Mouse (Mus musculus): Measurements from ENCODE around the gene Pitpnc1. TPM values are rescaled to one million over a fixed set of nuclear protein-coding genes. Genes with fewer than 3 reads are reported as not detected.

Pitpnc1 gene
- total RNA-seq, 2 experiments from 2014 or later, result 23.2 to 24.7 TPM

DNA sequence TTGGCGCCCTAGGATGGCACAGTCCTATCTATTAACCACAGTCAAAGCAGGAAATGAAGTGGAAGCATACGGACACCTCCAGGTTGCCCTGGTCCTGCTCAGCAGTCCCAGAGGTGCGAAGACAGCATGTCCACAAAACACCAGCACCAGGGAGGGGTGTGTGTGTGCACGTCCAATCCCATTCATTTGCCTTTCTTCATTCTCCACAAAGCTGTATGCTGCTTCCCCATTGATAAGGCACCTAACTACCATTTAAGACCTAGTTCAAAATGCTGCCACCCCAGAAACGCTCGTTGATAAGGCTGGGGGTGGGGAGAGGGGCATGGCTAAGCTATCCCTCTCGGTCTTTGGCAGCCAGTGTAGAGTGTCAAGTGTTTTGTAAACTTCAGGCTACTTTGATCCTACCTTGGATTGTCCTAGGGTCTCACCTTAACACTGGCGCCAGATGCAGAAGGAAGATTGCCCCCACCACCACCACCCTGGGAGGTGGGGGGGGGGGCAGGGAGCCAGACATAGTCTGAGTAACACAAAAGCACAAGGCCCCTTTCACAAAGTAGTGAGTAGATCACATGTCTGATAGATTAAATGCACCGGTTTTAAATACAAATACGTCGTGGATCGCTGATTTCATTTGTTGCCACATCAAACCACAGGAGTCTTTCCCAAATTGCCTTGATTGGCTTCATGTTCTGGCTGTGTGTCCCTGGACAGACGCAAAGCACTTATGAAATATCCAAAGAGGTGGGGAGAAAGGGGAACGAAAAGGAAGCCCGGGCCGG lies 2.1 kb downstream of the Pitpnc1 start:
- DNase-seq (ENCODE audit: low spot score in 2 of 2), result no peak

GRCm38 (mm10) chr11:107466611-107467391 lies 3.7 kb downstream of the Pitpnc1 start:
- no peak for DNase-seq (ENCODE audit: low spot score in 2 of 2)

- no peak for DNase-seq (ENCODE audit: low spot score in 2 of 2)
Observed at GRCm38 (mm10) chr11:107465969-107466368, 4.5 kb downstream of the Pitpnc1 start.

DNA sequence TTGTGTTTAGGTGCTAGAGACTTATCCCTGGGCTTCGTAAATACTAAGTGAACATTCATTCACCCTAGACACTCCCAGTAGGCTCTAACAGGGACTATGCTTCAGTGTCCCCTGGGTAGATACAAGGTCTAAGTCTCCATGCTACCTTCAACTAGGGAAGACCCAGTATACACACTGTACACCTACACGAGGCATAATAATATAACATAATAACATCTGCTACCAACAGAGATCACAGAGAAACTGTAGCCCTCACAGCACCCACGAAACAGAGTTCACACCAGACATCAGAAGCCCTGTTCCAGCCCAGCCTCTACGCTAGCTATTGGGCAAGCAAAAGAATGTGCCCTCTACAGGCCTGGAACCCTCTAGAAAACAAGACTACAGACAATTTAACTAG lies 5.5 kb downstream of the Pitpnc1 start:
- DNase-seq (ENCODE audit: low spot score in 2 of 2), result no peak

GRCm38 (mm10) chr11:107464141-107464540 lies 6.4 kb downstream of the Pitpnc1 start:
- DNase-seq (ENCODE audit: low spot score in 2 of 2), result no peak

DNA sequence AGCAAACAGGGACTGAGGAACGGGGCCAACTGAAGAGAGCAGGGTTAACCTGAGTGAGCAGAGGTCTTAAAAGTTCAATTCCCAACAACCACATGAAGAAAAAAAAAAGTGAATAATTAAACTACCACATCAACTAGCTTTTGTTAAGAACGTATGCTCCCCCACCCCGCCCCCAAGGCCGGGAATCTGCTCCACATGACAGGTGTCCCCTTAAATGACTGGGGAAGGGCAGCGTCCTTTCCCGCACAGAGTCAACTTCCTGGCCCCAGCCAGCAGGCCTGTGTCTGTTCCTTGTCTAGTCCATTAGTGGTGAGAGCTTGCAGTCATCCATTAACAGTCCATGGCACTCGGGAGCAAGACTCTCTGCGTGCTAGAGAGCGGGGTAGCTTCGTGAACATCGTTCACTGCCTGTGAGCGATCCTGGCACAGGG lies 7.2 kb downstream of the Pitpnc1 start:
- DNase-seq (ENCODE audit: low spot score in 2 of 2), result no peak

GRCm38 (mm10) chr11:107462478-107462877 lies 8.0 kb downstream of the Pitpnc1 start:
- no peak for DNase-seq (ENCODE audit: low spot score in 2 of 2)

- no peak for DNase-seq (ENCODE audit: low spot score in 2 of 2)
Observed at GRCm38 (mm10) chr11:107459828-107460227, 10.7 kb downstream of the Pitpnc1 start.

DNA sequence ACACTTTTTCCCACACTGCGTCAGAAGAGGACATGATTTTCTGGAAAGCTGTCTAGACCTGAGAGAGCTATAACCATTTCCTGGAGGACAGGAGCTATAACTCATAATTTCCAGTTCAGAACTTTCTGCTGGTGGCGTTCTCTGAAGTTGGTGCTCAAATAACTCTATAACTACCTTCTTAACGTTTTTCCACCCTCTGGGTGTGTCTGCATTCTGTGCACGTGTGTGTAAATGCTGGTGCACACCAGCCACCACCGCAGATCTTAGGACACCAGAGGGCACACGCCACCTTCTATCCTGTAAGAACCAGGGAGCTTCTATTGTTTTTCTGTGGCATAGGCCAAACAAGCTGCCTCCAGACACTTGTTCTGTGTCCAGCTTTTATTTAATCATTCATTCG lies 11.5 kb downstream of the Pitpnc1 start:
- no peak for DNase-seq (ENCODE audit: low spot score in 2 of 2)

- DNase-seq (ENCODE audit: low spot score in 2 of 2), result no peak
Observed at GRCm38 (mm10) chr11:107458286-107458685, 12.2 kb downstream of the Pitpnc1 start.

DNA sequence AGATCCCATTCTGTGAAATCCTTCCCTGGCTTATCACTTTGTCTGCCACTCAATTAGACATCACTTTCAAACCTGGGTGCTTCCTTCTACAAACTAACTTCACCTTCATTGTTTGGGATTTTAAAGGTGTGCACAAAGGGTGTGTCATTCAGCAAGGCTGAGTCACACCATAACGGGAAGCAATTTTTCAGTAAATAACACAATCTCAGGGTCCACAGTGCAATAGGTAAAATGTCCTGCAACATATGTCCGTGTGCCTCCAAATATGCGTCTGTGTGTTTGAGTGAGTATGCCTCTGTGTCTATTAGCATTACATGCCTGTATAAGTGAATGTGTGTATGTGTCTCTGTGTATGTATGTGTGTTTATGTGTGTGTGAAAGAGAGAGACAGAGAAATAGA lies 13.2 kb downstream of the Pitpnc1 start:
- no peak for DNase-seq (ENCODE audit: low spot score in 2 of 2)

GRCm38 (mm10) chr11:107454546-107455462 lies 15.7 kb downstream of the Pitpnc1 start:
- no peak for DNase-seq (ENCODE audit: low spot score in 2 of 2)

- no peak for DNase-seq (ENCODE audit: low spot score in 2 of 2)
Observed at GRCm38 (mm10) chr11:107452053-107452452, 18.4 kb downstream of the Pitpnc1 start.

- DNase-seq (ENCODE audit: low spot score in 2 of 2), result no peak
Observed at GRCm38 (mm10) chr11:107451106-107451505, 19.4 kb downstream of the Pitpnc1 start.

- no peak for DNase-seq (ENCODE audit: low spot score in 2 of 2)
Observed at GRCm38 (mm10) chr11:107450097-107450496, 20.4 kb downstream of the Pitpnc1 start.

DNA sequence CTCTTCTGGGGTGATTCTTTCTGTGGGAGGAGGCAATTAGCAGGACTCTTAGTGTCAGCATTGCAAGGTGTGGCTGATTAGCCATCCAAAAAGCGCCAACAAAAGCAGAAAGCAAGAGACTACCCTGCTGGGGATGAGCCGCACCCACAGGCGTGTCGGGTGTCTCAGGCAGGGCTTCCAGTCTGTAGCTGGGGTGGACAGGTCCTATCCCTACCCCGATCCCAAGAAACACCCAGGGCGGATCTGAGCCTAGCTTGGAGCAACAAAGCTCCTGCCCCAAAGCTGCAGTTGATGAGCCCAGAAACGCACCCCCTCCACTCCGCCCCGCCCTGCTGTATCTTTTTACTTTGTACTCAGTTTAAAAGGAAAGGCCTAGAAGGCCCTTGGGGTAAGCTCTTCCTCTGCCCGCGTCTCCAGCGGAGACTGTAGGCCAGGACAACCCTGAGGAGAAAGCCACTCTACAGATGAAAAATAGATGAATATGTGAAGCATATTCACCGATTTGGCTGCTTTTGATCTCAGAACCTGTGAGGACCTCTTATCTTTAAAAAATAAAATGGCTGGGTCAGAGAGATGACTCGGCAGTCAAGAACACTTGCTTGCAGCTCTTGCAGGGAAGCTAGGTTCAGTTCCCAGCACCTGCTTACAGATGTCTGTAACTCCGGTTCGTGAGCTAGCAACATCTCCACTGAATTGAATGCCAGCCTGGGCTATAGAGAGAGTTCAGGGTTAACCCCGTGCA lies 21.2 kb downstream of the Pitpnc1 start:
- DNase-seq (ENCODE audit: low spot score in 2 of 2), result no peak

DNA sequence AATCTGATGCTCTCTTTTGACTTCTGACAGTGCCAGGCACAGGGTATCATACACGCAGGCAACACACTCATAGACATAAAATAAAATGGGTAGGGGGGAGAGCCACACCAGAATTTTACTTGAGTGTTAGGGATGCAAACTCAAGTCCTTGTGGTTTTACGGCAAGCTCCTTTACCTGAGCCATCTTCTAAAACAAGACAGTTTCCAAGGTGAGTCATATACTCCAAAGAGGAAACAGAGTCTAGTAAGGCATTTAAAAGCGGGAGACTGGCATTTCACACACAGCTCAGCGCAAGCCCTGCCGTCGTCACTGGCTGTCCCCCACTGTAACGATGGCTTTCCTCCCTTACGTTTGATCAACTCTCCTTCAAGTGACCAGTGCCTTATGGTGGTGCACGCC lies 22.6 kb downstream of the Pitpnc1 start:
- DNase-seq (ENCODE audit: low spot score in 2 of 2), result no peak

GRCm38 (mm10) chr11:107447349-107447748 lies 23.1 kb downstream of the Pitpnc1 start:
- DNase-seq (ENCODE audit: low spot score in 2 of 2), result no peak

GRCm38 (mm10) chr11:107446650-107447049 lies 23.8 kb downstream of the Pitpnc1 start:
- DNase-seq (ENCODE audit: low spot score in 2 of 2), result no peak

GRCm38 (mm10) chr11:107445683-107446082 lies 24.8 kb downstream of the Pitpnc1 start:
- DNase-seq (ENCODE audit: low spot score in 2 of 2), result no peak

All from adrenal gland, postnatal 4 days (tissue).